Mouse (Mus musculus): ENCODE measurements around the gene Rps6kc1.
A peak's percentile ranks its signal among the peaks of the same experiment; 100 is the strongest.

Gene Rps6kc1

GRCm38 (mm10) chr1:190763756-190764155 is 147.8 kb downstream of the Rps6kc1 start:
- no peak for DNase-seq (ENCODE audit: low spot score)

- no peak for DNase-seq (ENCODE audit: low spot score)
These were observed 149.8 kb downstream of the Rps6kc1 start for GRCm38 (mm10) chr1:190761786-190762185.

- no peak for DNase-seq (ENCODE audit: low spot score)
These were observed 153.7 kb downstream of the Rps6kc1 start for GRCm38 (mm10) chr1:190757899-190758298.

GRCm38 (mm10) chr1:190751794-190752570 is 159.6 kb downstream of the Rps6kc1 start:
- no peak for DNase-seq (ENCODE audit: low spot score)

- DNase-seq (ENCODE audit: low spot score), result no peak
These were observed 162.6 kb downstream of the Rps6kc1 start for GRCm38 (mm10) chr1:190748937-190749336.

GRCm38 (mm10) chr1:190741421-190741820 is 170.1 kb downstream of the Rps6kc1 start:
- no peak for DNase-seq (ENCODE audit: low spot score)

- no peak for DNase-seq (ENCODE audit: low spot score)
These were observed 178.8 kb downstream of the Rps6kc1 start for GRCm38 (mm10) chr1:190732803-190733202.

- DNase-seq (ENCODE audit: low spot score), result no peak
These were observed 182.0 kb downstream of the Rps6kc1 start for GRCm38 (mm10) chr1:190729516-190730088.

- DNase-seq (ENCODE audit: low spot score), result no peak
These were observed 183.4 kb downstream of the Rps6kc1 start for GRCm38 (mm10) chr1:190728111-190728651.

GRCm38 (mm10) chr1:190727385-190727784 is 184.2 kb downstream of the Rps6kc1 start:
- no peak for DNase-seq (ENCODE audit: low spot score)

- DNase-seq (ENCODE audit: low spot score), result no peak
These were observed 186.8 kb downstream of the Rps6kc1 start for GRCm38 (mm10) chr1:190724591-190725380.

GRCm38 (mm10) chr1:190723926-190724430 is 187.6 kb downstream of the Rps6kc1 start:
- no peak for DNase-seq (ENCODE audit: low spot score)

- DNase-seq (ENCODE audit: low spot score), result no peak
These were observed 197.7 kb downstream of the Rps6kc1 start for GRCm38 (mm10) chr1:190713848-190714247.

- DNase-seq (ENCODE audit: low spot score), result no peak
These were observed 214.0 kb downstream of the Rps6kc1 start for GRCm38 (mm10) chr1:190697576-190697975.

GRCm38 (mm10) chr1:190695589-190695988 is 216.0 kb downstream of the Rps6kc1 start:
- DNase-seq (ENCODE audit: low spot score), result peak; percentile 47

GRCm38 (mm10) chr1:190690528-190691262 is 220.9 kb downstream of the Rps6kc1 start:
- no peak for DNase-seq (ENCODE audit: low spot score)

GRCm38 (mm10) chr1:190683060-190683459 is 228.5 kb downstream of the Rps6kc1 start:
- no peak for DNase-seq (ENCODE audit: low spot score)

GRCm38 (mm10) chr1:190682021-190682926 is 229.3 kb downstream of the Rps6kc1 start:
- no peak for DNase-seq (ENCODE audit: low spot score)

- no peak for DNase-seq (ENCODE audit: low spot score)
These were observed 236.1 kb downstream of the Rps6kc1 start for GRCm38 (mm10) chr1:190675455-190675854.

GRCm38 (mm10) chr1:190669099-190669498 is 242.5 kb downstream of the Rps6kc1 start:
- DNase-seq (ENCODE audit: low spot score), result no peak

- DNase-seq (ENCODE audit: low spot score), result no peak
These were observed 243.7 kb downstream of the Rps6kc1 start for GRCm38 (mm10) chr1:190667821-190668220.

Data from urinary bladder, postnatal 14 days (tissue).